Mouse (Mus musculus): Measurements from ENCODE around the gene Depdc1a.

GRCm38 (mm10) chr3:159508899-159509298, 13.7 kb downstream of the Depdc1a start:
- TF ChIP-seq CTCF (IDR thresholded peaks at IDR 0.05; ENCODE audit: borderline replicate concordance, insufficient read depth, low read depth, low read length) (no peak), POLR2A (IDR thresholded peaks at IDR 0.05; ENCODE audit: borderline replicate concordance, insufficient read depth, low read length) (no peak)
